Mouse (Mus musculus): ENCODE measurements around the gene Olfr774.

DNA sequence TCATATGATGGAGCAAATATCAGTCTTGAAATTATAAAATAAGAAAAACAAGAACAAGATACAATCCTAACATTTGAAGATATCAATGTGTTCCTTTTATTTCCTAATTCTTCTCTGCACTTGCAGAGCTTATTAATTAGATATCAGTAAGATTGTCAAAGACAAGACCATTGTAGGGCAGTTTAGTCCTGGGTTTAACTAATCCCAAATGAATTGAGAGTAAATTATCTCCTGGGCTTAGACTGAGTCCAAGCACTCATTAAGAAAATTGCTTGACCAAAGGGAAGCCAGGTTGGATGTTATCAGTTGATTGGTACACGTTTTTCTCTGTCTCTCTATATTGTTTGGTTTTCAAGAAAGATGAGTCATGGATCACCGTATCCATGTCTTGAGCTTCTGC is at the start of gene Olfr774:
- TF ChIP-seq GATA1 (IDR thresholded peaks at IDR 0.05; ENCODE audit: borderline replicate concordance, low read length) (no peak), FLI1 (IDR thresholded peaks at IDR 0.05; ENCODE audit: low read length) (no peak)
